ENCODE assay signal across 1 mouse cellular context in genomic region chr9:57769539-57770069, GRCm38 (mm10).
TF ChIP-seq lines count a peak whose summit lies in the region.

No protein-coding gene starts in this region.

TF ChIP-seq in CH12.LX, 34 proteins besides CTCF, POLR2A, EP300 and RAD21 (continued from another document):
- no peak for TF ChIP-seq RCOR1 (conservative IDR thresholded peaks at IDR 0.05; ENCODE audit: low read depth, low read length)
- TF ChIP-seq UBTF (IDR thresholded peaks at IDR 0.05; ENCODE audit: low read depth, low read length), result no peak
- no peak for TF ChIP-seq PAX5 (IDR thresholded peaks at IDR 0.05; ENCODE audit: low read length)
